Mouse (Mus musculus) cerebellum, adult (tissue): ENCODE measurements around the gene Apobec4.
"Not testable (repeated sequence)": the region's sequence is repeated elsewhere in the genome, so short reads cannot be mapped to it uniquely, and the experiment has no call there.

Experiments used
- ATAC-seq: cut with Nextera tagmentation; 2 replicates; pipeline ENCODE4 v1.9.2; 2017; ENCODE audit warnings: mild to moderate bottlenecking, moderate library complexity, mixed read lengths; ENCODE audit not compliant: insufficient number of reproducible peaks, low FRiP score, low TSS enrichment

Apobec4 gene

DNA sequence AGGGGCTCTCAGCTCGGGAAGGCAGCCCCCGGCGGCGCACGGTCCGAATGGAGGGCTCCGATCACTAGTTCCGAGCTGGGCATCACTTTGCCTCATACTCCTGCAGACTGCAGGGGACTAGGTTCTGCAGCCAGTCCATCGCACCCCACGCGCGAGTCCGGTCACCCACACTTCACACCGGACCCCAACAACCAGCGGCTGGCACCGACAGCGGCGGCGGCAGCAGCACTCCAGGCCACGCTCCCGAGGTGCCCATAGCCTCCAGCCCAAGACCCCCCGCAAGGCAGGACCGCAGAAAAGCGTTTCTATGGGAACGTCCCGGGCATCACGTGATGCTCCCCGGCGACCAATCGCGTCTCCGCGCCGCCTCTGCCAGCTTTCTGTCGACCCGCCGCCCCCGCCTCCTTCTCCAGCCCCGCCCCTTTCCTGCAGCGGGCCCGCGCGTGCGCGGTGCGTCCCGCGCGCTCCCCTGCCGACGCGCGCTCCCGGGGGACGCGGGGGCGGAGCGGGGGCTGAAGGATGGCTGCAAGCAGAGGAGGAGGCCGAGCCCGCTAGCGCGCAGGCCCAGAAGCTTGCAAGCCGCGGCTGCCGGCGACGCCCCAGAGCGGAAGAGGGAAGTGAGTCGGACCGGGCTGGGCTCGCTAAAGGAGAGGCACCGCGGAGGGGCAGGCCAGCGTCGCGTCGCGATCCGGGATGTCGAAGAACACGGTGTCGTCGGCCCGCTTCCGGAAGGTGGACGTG, 15.9 kb downstream of the Apobec4 start, which contains the start of the genes Rgl1 and Arpc5:
Gene Rgl1 (minus strand): TSS at position 320 of the 741 bp plus-strand sequence.
Gene Arpc5 (plus strand): TSS at position 511 of the 741 bp plus-strand sequence.
- ATAC-seq = peak; percentile 95

DNA sequence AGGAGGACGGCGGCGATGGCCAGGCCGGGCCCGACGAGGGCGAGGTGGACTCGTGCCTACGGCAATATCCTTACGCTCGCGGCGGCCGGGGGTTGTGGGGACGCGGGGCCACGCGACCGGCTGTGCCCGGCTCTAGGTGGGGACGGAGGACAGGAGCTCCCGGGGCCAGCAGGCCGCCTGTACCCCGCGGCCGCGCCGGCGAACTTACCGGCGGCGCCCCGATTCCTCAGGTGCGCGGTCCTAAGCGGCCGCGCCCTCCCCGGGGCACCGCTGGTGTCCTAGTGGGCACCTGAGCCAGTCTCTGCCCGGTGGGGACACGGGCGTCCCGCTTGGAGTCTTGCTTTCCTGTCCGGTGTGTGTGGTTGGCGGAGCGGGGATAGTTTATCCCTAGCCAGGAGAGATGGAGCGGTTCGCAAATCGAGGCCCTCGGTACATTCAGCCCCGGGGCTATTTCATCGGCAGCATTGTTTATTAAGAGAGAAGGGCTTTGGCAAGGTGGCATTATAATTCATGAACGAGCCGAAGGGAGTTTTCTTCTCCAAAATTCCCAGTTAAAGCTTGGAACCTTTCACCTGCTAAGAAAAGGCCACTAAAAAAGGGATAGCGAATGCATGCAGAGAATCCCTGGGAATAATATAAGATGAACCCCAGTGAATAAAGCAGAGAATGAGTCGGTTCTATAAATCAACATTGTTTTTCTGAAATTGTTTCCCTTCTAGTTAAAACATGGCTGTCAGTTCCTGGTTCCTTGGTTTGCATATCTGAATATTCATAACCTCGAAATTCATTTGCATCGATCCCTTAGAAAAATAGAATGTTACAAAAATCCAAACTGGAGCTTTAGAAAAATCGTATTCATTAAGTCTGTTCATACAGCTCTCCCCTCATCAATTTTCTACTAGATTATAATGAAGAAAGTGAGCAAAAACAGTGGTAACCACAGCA, 16.7 kb downstream of the Apobec4 start:
- peak; percentile 39 for ATAC-seq

- ATAC-seq = peak; percentile 64
Measured at GRCm38 (mm10) chr1:152767749-152768488, 17.6 kb downstream of the Apobec4 start.

- no peak for ATAC-seq
Measured at GRCm38 (mm10) chr1:152771016-152771415, 20.7 kb downstream of the Apobec4 start.

GRCm38 (mm10) chr1:152774601-152775000, 24.2 kb downstream of the Apobec4 start:
- ATAC-seq = not testable (repeated sequence)

- ATAC-seq = peak; percentile 74
Measured at GRCm38 (mm10) chr1:152779071-152779737, 28.9 kb downstream of the Apobec4 start.

- ATAC-seq = no peak
Measured at GRCm38 (mm10) chr1:152784620-152785019, 34.3 kb downstream of the Apobec4 start.

GRCm38 (mm10) chr1:152785446-152785845, 35.1 kb downstream of the Apobec4 start:
- not testable (repeated sequence) for ATAC-seq

- ATAC-seq = no peak
Measured at GRCm38 (mm10) chr1:152786953-152787352, 36.6 kb downstream of the Apobec4 start.

DNA sequence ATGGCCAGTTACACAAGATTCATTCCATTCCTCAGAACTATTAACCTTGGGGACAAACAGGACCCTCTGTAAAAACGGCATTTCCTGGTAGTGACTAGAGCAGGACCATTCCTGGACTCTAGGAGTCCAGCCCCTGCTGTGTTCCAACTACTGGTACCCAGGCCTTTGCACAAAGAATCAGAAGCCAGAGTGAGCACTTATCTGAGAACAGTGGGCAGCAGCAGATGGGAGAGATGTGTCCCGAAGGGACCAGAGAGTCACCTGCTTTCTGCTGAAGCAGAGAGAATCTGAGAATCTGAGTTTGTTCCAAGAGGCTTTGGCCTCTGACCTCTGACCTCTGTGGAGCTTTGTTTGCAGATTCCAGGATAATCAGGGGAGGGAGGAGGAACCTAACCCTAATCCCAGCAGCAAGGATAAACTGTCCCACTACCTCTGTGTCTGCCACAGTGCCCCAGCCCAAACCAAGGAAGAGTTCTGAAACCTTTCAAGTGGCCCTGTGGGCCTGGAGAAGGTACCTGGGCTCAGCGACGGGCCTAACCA, 37.8 kb downstream of the Apobec4 start:
- ATAC-seq = no peak

GRCm38 (mm10) chr1:152790254-152790653, 39.9 kb downstream of the Apobec4 start:
- no peak for ATAC-seq

GRCm38 (mm10) chr1:152790821-152791220, 40.5 kb downstream of the Apobec4 start:
- no peak for ATAC-seq

GRCm38 (mm10) chr1:152791269-152791668, 40.9 kb downstream of the Apobec4 start:
- no peak for ATAC-seq

- no peak for ATAC-seq
Measured at GRCm38 (mm10) chr1:152792736-152793494, 42.6 kb downstream of the Apobec4 start.

DNA sequence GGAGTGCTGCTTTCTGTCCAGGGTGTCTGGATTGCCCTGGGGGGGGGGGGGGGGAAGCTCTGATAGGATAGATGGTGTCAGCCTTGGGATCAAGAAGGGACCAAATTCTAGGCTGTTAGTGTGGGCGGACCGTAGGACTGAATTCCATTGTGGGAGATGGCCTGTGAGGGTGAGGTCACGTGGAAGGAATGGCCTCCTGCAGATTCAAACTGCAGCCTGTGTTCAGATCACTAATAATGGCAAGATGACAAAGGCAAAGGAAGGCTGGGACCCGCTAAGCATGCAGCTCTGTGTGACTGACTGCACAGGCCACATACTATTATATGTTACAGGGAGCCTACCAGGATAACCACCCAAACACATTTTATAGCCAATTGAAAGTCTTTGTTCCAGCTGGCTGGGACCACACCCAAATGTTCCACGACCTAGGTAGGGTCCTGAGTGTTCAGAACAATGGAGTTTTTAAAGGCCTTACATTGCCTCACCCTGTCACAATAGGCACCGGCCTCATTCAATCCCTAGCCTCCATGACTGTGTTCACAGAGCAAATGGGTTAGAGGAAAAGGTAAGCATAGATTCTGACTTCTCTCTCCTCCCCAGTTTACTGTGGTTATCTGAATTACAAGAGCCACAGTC, 43.3 kb downstream of the Apobec4 start:
- no peak for ATAC-seq

DNA sequence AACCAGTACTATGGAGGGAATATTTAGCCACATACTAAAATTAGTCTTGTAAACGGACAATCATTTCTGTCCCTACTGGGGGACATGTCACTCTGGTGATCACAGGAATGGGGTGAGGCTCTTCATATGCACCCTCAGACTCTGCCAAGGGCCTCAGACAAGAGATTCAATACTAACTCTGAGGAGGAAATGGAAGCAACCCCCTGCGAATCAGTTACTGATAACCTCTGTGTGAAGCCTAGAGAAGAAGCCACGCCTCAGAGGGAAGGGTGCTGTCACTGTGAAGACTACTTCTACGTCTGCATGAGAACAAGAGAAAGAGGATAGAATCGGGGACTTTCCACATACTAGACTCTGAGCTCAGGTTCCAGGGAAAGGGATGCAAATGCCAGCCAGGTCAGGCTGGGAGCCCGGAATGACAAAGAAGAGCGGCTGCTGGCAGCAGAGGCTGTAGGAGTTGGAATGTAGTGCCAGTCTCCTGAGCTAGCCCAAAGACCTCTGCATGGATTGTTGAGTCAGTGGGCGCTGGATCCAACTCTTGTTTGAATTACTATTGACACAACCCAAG, 45.4 kb downstream of the Apobec4 start:
- ATAC-seq = no peak

GRCm38 (mm10) chr1:152796683-152797263, 46.4 kb downstream of the Apobec4 start:
- ATAC-seq = no peak

DNA sequence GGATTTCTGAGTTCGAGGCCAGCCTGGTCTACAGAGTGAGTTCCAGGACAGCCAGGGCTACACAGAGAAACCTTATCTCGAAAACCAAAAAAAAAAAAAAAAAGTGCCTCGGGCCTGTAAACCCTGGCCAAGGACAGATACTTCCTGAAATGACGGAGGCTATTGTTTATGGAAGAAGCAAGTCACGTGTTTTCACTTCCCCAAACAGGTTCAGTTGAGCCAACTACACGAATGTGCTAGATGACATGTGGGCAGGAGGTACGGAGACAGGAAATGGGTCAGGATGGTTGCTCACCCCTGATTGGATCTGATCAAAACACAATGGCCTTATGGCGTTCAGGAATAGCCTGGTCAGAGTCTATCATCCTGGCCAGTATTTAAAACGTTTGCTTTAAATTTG, 47.8 kb downstream of the Apobec4 start:
- no peak for ATAC-seq
